Mouse (Mus musculus) 3T3-L1 (cell line): ENCODE data around the gene S100a11.

Source experiments
- DNase-seq: peaks from one replicate; pipeline ENCODE4 v3.0.0-alpha.2; 2015; ENCODE audit warnings: low read depth, low spot score

Gene S100a11

GRCm38 (mm10) chr3:93520330-93521193 is at the start of gene S100a11:
Gene S100a11 (plus strand): TSS chr3:93520488.
- DNase-seq, result peak; percentile 96

GRCm38 (mm10) chr3:93480053-93480452 is 40.2 kb upstream of the S100a11 start:
- no peak for DNase-seq

- DNase-seq, result no peak
These were observed 38.2 kb upstream of the S100a11 start for GRCm38 (mm10) chr3:93481982-93482616.

DNA sequence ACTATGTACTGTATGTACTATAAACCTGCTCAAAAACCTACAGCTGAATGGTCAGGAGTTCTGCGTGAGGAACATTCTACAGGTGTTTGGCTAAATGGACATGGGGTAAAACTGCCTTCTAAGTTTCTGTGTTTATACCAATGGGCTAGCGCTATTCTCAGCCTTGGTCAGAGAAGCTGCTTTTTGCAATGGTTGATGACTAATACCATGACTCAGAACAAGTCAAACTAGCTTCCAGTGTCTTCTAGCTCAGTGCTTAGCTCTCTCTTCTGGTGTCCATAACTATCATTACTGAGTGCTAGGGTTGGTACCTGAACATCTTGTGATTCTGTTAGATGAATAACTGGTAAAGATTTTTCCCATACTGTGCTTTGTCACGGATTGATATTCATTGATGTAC is 34.7 kb upstream of the S100a11 start:
- DNase-seq, result peak; percentile 73

DNA sequence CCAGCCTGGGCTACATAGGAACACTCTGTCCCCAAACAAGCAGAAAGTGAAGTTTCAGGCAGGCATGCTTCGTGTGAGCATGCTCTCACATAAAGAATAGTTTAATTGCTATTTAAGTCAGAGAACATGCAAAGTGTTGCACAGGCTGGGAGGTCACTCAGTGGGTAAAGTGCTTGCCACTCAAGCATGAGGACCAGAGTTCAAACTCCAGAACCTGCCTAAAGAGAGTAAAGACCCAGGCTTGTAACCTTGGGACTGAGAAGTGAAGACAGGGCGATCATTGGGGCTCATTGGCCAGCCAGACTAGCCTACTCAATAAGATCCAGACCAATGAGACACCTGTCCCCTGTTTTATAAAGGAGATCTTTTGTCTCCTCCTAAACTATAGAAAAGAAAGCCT is 31.7 kb upstream of the S100a11 start:
- no peak for DNase-seq

- peak; percentile 63 for DNase-seq
These were observed 28.1 kb upstream of the S100a11 start for GRCm38 (mm10) chr3:93492176-93492575.

DNA sequence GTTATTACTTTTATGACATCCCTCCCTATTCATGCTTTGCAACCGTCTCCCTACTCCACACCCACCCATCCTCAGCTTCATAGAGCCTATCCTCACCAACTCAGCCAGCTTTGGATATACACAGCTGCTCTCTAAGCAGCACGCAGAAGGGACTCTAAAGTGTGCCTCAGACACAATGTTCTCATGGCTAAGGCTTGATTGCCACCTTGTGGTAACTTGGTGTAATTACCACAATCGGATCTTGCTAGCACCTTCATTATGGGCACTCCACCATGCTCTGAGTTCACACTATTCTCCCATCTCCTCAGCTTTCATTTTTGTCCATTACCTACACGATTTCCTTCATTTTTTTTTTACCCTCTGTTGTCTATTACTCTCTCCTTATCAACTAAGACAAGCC is 26.3 kb upstream of the S100a11 start:
- peak; percentile 92 for DNase-seq

GRCm38 (mm10) chr3:93494774-93495173 is 25.5 kb upstream of the S100a11 start:
- DNase-seq, result peak; percentile 34

DNA sequence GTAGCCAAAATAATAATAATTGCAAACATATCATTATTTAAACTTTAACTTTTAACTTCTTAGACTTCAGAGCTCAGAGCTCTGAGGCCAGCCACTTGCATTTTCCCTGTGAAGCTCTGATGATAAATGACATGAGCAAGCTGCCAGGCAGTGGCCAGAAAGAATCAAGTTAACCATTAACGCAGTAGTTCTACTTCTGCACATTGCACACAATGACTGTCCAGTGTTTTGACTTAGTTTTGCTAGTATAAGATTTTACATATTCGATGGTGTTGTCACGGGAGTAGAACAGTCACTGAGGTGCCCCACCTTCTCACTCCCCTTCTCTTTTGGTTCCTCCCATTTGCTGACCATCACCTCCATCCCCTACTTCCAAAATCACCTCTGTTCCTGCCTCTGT is 23.2 kb upstream of the S100a11 start:
- no peak for DNase-seq

DNA sequence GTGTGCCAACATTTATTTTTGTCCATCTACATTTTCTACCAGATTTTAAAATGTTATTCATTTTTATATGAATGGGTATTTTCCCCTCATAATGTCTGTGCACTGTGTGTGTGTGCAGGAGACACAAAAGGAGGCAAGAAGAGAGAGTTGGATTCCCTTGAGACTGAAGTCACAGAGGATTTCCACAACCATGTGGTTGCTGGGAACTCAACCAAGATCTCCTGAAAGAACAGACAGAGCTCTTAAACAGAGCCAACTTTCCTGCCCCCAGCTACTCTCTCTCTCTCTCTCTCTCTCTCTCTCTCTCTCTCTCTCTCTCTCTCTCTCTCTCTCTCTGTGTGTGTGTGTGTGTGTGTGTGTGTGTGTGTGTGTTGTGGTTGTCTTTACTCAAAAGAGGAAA is 21.2 kb upstream of the S100a11 start:
- peak; percentile 38 for DNase-seq

DNA sequence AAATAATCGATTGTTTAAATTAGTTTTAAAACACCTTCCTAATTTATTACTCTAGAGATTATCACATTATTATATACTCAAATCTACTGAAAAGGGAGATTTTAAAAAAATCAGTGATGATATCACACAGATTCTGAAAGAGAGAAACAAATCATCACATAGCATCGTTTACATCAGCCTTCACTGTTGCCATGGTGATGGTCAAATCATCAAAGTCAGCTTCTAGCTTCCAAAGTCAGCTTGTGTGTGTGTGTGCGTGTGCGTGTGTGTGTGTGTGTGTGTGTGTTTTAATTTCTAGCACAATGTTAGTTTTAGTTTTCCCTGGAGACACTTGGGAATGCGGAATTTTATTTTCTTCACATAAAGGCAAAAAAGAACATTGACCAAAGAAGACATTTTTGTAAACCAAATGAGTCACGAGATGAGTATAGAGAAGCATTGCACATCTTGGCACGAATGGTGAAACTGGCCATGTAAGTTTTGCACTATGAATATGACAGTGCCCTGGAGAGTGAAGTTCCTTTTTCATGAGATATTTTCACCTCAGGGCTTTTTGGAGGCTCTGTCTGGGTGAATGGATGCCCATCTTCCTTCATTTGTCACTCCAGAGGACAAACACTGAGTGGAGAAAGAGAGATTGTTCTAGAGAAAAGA is 15.6 kb upstream of the S100a11 start:
- peak; percentile 69 for DNase-seq

DNA sequence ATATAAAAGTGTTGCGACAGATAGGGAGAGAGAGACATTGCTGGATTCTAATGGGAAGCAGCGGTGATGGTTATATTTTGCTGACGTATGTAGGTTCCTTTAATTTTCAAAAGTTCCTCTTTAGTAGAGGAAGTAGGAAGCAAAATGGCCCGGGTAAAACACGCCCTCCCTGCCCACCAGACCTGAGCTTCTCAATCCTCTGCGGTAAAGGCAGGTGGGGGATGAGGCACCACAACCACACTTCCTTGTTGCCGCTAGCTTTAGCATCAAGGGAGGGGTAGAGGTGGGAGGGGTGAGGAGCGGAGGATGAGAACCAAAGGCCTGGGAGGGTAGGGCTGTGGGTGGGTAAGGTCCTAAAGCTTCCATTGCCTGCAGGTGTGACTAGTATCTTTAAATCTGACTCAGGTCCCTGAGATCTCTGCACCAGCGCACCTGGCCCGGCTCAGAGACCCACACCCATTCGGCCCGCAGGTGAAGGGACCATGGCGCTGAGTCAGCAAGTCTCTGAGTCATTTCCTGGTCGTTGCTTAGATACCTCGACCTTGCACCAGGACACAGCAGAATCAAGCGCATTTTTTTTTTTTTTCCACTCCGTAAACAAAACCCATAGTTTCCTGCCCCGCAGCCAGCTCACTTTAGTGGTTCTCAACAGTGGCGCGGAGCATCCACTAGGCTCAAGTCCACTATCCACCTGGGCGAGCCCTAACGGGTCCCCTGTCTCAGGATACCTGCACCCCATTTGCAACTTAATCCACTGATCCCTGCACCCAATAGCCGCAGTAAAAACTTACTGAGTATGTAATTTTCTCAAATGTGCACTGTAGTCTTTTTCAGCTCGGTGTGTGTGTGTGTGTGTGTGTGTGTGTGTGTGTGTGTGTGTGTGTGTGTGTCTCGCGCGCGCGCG is 14.1 kb upstream of the S100a11 start:
- no peak for DNase-seq

- DNase-seq, result no peak
These were observed 13.4 kb upstream of the S100a11 start for GRCm38 (mm10) chr3:93506881-93507325.

DNA sequence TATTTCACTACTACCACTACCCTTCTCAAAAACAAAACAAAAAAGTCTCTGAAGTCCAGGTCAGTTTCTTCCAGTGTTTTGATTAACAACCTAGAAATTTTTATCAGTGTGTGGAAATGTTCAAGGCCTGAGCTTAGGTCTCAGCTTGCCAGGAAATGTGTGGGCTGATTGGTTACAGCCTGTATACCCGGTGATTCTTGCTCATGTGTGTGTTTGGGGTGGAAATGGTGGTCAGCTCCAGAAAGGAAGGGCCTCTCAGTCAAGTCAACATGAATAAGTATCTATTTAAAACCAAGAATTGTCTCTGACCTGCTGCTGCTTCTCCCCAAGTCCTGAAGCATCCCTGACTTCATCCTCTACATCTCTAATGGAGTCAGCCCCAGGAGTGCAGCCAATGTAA is 11.0 kb upstream of the S100a11 start:
- DNase-seq, result no peak

DNA sequence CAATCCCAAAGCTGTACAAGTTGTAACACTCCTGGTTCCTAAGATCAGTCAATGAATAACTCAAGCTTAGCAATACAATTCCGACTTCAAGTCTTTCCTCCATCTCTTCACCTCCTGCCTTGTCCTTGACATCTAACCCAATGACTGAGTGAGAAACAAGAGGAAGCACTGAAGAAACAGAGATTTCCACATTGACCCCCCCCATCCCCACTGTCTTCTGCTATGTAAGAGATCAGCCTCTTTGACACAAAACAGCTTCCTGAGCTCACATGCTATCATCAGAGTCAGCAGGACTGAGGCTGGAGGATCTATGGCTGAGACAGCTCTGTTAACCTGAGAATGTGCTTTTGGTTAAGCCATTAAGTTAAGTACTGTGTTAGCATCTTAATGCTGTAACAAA is 9.3 kb upstream of the S100a11 start:
- no peak for DNase-seq

GRCm38 (mm10) chr3:93511801-93512200 is 8.5 kb upstream of the S100a11 start:
- no peak for DNase-seq

DNA sequence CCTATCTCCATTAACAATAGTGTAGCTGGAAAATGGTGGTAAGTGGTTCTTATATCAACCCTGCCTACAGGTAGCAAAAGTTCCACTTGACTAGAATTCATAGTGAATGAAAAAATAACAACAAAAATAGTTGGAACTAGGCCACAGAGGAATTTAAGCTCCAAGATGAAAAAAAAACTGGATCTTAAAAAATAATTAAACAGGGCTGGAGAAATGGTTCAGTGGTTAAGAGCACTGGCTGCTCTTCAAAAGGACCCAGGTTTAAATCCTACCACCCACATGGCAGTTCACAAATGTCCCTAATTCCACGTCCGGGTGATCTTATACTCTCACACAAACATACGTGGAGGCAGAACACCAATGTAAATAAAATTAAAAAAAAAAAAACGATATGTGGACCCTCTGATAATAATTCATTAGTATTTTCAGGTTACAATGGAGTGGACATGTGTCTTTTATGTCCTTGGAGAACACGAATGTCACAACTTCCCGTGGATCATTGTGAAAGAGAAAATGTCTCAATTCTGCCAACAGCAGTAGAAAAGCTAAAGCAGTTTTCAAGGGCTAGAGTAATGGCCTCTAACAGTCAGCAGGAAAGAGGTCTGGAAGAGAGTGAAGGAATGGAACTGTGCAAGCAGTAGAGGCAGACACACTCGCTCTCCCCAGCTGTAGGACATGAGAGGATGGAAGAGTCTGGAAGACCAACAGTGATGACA is 7.7 kb upstream of the S100a11 start:
- no peak for DNase-seq

DNA sequence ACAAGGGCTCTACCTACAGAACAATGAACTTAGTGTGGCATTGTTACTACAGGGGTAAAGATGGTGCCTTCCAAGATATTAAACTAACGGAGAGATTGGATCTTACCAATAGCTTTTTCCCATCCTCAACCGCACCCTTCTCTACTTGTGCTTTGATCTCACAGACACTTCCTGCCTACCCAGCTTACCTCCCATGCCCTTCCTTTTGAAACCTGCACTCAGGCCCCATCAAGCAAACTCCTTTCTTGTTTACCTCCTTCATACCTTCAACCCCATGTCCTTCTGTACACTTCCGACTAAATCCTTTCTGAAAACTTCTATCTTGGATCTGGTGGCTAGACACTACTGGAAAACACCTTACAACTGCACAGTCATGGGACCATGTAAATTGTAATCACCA is 5.7 kb upstream of the S100a11 start:
- no peak for DNase-seq

DNA sequence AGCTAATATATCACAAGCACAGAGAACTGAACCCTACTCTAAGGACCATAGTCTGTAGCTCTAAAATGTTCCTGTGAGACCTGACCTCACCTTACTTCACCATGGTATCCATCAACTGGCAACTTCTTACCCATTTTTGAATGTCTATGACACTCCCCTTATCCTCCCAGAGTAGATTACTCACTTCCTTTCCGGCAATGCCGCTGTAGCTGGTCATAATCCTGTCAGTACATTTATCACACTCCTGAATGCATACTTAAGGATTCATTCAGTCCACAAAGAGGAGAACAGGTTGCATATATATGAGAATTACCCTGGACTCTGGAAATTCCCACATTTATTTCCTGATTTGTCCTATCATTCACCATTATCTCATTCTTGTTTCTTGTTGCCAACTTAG is 2.9 kb upstream of the S100a11 start:
- DNase-seq, result peak; percentile 58

GRCm38 (mm10) chr3:93519856-93520329 is 395 bp upstream of the S100a11 start:
- DNase-seq, result no peak
